Mouse (Mus musculus) kidney, postnatal 0 days (tissue): ENCODE measurements around the gene Fam173b. TPM values are rescaled to one million over a fixed set of nuclear protein-coding genes. Genes with fewer than 3 reads are reported as not detected.

Source experiments
- ATAC-seq: fragments of 200-750 bp; cut with Nextera tagmentation; replicated peaks from 2 replicates; pipeline ENCODE4 v1.8.0; 2017; ENCODE audit warnings: low read depth, moderate number of reproducible peaks, moderate TSS enrichment, moderate library complexity; ENCODE audit not compliant: low FRiP score
- DNase-seq: peaks from one replicate; pipeline ENCODE4 v3.0.0-alpha.2; 2016; ENCODE audit warnings: low spot score
- H3K27ac ChIP-seq: fragments of 300-500 bp; sonication (generic); 2 replicates; pipeline ENCODE4 v1.5.1; 2014; ENCODE audit warnings: mild to moderate bottlenecking
- H3K27me3 ChIP-seq: fragments of 300-500 bp; sonication (generic); 2 replicates; pipeline ENCODE4 v1.6.1; 2014; ENCODE audit warnings: low read length, mixed read lengths; ENCODE audit not compliant: insufficient read depth
- H3K36me3 ChIP-seq: fragments of 300-500 bp; sonication (generic); 2 replicates; pipeline ENCODE4 v1.6.1; 2014; ENCODE audit warnings: low read length, mixed read lengths; ENCODE audit not compliant: insufficient read depth
- H3K4me1 ChIP-seq: fragments of 300-500 bp; sonication (generic); replicated peaks from 2 replicates; pipeline ENCODE4 v1.6.1; 2014; ENCODE audit warnings: antibody characterized with exemption, low read length, mixed read lengths; ENCODE audit not compliant: insufficient read depth
- H3K4me2 ChIP-seq: fragments of 300-500 bp; sonication (generic); 2 replicates; pipeline ENCODE4 v1.6.1; 2014; ENCODE audit warnings: mild to moderate bottlenecking, low read length, moderate library complexity, mixed read lengths
- H3K4me3 ChIP-seq: fragments of 300-500 bp; sonication (generic); replicated peaks from 2 replicates; pipeline ENCODE4 v1.5.1; 2014; ENCODE audit warnings: low read depth, low read length
- H3K9ac ChIP-seq: fragments of 300-500 bp; sonication (generic); 2 replicates; pipeline ENCODE4 v1.6.1; 2014; ENCODE audit warnings: low read depth, low read length
- H3K9me3 ChIP-seq: fragments of 300-500 bp; sonication (generic); replicated peaks from 2 replicates; pipeline ENCODE4 v1.6.1; 2016; ENCODE audit warnings: low read length, inconsistent platforms, mixed read lengths
- CTCF ChIP-seq: IDR thresholded peaks from 2 replicates; pipeline ENCODE4 v1.5.1; 2016; ENCODE audit warnings: antibody characterized with exemption, low read depth, mild to moderate bottlenecking, moderate library complexity
- WGBS: fragments of 180-500 bp; shearing (Covaris S2); extraction: QIAGEN DNeasy Blood & Tissue Kit; methylation state at CpG from one replicate; pipeline ENCODE4 v1.1.7; 2014; 5-methylcytosine and 5-hydroxymethylcytosine counted together
- polyA plus RNA-seq: library from polyadenylated mRNA; unstranded; fragments of >200 nt; fragmentation: Nextera tagmentation; extraction: Ambion mirVana; gene quantifications from 2 replicates; pipeline ENCODE4 v1.2.1, GENCODE M21; 2015

Gene Fam173b
- 14.6 and 15.5 TPM in 2 replicates for polyA plus RNA-seq

- TF ChIP-seq CTCF, result no peak
- Histone ChIP-seq H3K9me3 (no peaks in the 10 kb centered on the region), H3K27me3 (no peaks in the 10 kb centered on the region), H3K36me3 (0 out of 2 replicates have a peak, but pooled peaks cover 3% of the 10 kb centered on the region), H3K27ac (peak within 1 kb of the TSS; percentile 87), H3K4me2 (peak within 1 kb of the TSS; percentile 90), H3K9ac (peak within 1 kb of the TSS; percentile 86), H3K4me3 (peak within 1 kb of the TSS; percentile 84), H3K4me1 (peaks cover 16% of the 10 kb centered on the region)
- ATAC-seq, result peak; percentile 90
- under 1% methylated on average over 63 of the region's 63 CpGs for WGBS
- DNase-seq, result peak; percentile 99
Observed at GRCm38 (mm10) chr15:31601646-31602374, at the start of gene Fam173b, which contains the start of gene Cct5. Fam173b (plus strand) TSS chr15:31601852. Cct5 (minus strand) TSS chr15:31601804.

DNA sequence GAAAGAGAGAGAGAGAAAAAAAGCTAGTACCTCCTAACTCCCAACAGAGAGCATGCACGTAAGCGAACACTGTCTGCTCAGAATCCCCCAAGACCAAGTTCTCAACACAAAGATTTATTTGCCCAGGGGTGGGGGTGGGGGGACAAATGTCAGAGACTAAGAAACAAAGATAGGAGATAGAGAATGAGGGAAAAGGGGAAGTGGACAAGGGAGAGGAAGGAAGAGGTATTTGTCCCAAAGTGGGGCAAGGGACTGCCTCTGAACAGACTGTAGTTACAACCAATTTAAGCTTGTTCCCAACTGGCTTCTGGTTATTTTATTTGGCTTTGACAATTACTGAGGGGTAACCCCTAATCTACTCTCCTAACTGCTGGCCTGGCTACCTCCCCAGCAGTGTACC, 46.8 kb upstream of the Fam173b start:
- no peak for DNase-seq
- TF ChIP-seq CTCF, result no peak
- Histone ChIP-seq H3K4me1 (no peaks in the 10 kb centered on the region), H3K9ac (no peak overlapping the region), H3K4me3 (no peak overlapping the region), H3K9me3 (no peaks in the 10 kb centered on the region), H3K36me3 (no peaks in the 10 kb centered on the region), H3K27me3 (no peaks in the 10 kb centered on the region), H3K4me2 (no peak overlapping the region), H3K27ac (no peak overlapping the region)
- ATAC-seq, result no peak
- 73% methylated on average over 2 of the region's 2 CpGs for WGBS

- no peak overlapping the region for H3K27ac ChIP-seq
- no peaks in the 10 kb centered on the region for H3K27me3 ChIP-seq
- WGBS, result 80% methylated on average over 6 of the region's 6 CpGs
- H3K36me3 ChIP-seq, result no peaks in the 10 kb centered on the region
- no peak overlapping the region for H3K4me2 ChIP-seq
- TF ChIP-seq CTCF, result no peak
- no peaks in the 10 kb centered on the region for H3K9me3 ChIP-seq
- H3K9ac ChIP-seq, result no peak overlapping the region
- no peak overlapping the region for H3K4me3 ChIP-seq
- ATAC-seq (no peak), DNase-seq (no peak)
- no peaks in the 10 kb centered on the region; the same call in 1 of the 2 replicates for H3K4me1 ChIP-seq
Observed at GRCm38 (mm10) chr15:31561390-31561789, 40.3 kb upstream of the Fam173b start.

DNA sequence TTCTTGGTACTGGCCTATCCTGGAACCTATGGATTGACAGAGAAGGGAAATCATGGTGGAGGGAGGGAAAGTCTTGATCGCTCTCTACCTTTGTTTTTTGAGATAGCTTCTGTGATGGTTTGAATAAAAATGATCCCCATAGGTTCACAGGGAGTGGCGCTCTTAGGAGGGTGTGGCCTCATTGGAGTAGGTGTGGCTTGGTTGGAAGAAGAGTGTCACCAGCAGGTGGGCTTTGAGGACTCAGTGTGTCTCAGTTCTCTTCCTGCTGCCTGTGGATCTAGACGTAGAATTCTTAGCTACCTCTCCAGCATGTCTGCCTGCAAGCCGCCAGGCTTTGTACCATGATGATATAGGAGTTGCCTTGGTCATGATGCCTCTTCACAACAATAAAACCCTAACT, 39.7 kb upstream of the Fam173b start:
- H3K9me3 ChIP-seq, result no peaks in the 10 kb centered on the region
- no peak for ATAC-seq
- TF ChIP-seq CTCF, result no peak
- H3K27me3 ChIP-seq, result no peaks in the 10 kb centered on the region
- H3K4me1 ChIP-seq, result no peaks in the 10 kb centered on the region; the same call in 1 of the 2 replicates
- no peak overlapping the region for H3K4me3 ChIP-seq
- no peak overlapping the region for H3K9ac ChIP-seq
- H3K36me3 ChIP-seq, result no peaks in the 10 kb centered on the region
- no peak overlapping the region for H3K4me2 ChIP-seq
- 96% methylated on average over 4 of the region's 4 CpGs for WGBS
- no peak overlapping the region for H3K27ac ChIP-seq
- no peak for DNase-seq

GRCm38 (mm10) chr15:31562847-31563246, 38.8 kb upstream of the Fam173b start:
- no peak for ATAC-seq
- H3K4me1 ChIP-seq, result peaks cover 2% of the 10 kb centered on the region; the same call in 1 of the 2 replicates

DNA sequence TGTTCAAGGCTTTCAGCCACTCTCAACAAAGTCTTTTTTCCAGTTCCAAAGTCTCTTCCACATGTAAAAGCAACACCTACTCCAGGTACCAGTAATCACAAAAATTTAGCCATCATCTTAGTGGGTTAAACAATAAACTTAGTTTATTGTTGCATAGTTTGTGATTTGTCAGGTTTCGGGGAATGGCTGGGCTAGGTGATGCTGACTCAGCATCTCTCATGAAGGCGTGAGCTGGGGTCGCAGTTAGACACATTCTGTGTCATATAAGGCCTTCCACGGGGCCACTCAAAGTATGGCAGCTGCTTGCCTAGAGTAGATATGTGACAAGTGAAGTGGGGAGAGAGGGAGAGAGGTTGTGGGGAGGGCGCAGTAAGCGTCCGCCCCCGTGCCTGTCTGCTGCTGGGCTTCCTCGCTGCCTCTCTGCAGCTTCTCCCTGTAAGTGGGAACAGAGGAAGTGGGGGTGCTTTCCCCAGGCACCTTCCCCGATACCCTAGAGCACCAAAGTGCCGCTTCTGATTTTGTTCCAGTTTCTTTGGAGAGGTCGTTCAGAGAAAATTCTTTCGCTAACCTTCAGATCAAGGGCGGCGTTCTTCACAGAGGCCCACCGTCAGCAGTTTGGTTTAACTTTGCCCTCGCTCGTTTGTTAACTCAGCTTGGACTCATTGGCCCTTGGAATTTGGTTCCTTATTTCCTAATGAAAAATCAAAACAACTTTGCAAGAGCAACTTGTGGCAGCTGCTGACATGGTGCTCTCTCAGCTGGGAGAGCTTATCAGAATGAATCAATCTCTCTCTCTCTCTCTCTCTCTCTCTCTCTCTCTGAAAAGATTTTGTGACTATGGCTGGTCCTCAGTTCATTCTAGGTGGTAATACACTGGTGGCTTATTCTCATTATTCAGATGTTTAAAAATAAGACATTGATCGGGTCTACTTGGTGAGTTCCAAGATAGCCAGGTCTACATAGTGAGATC, 37.8 kb upstream of the Fam173b start:
- 39% methylated on average over 19 of the region's 19 CpGs for WGBS
- no peak overlapping the region for H3K4me3 ChIP-seq
- H3K9me3 ChIP-seq, result no peaks in the 10 kb centered on the region
- H3K4me1 ChIP-seq, result peaks cover 11% of the 10 kb centered on the region
- ATAC-seq (peak; percentile 59), DNase-seq (peak; percentile 65)
- peak overlapping the region; percentile 21; the same call in 1 of the 2 replicates for H3K4me2 ChIP-seq
- peak overlapping the region; percentile 18; the same call in 1 of the 2 replicates for H3K9ac ChIP-seq
- H3K27me3 ChIP-seq, result no peaks in the 10 kb centered on the region
- TF ChIP-seq CTCF, result no peak
- no peaks in the 10 kb centered on the region for H3K36me3 ChIP-seq
- peak overlapping the region; percentile 78 for H3K27ac ChIP-seq

More at GRCm38 (mm10) chr15:31562847-31563246, 38.8 kb upstream of the Fam173b start:
- Histone ChIP-seq H3K4me2 (no peak overlapping the region), H3K4me3 (no peak overlapping the region), H3K27me3 (no peaks in the 10 kb centered on the region), H3K9ac (no peak overlapping the region), H3K9me3 (no peaks in the 10 kb centered on the region), H3K36me3 (no peaks in the 10 kb centered on the region), H3K27ac (0 out of 2 replicates have a peak overlapping the region, but pooled peaks have one; percentile 78)
- DNase-seq, result no peak
- no peak for TF ChIP-seq CTCF
- 57% methylated on average over 8 of the region's 8 CpGs for WGBS
